In genomic region chr4:152038225-152038984, GRCm38 (mm10) we compare ENCODE assay signal across 8 mouse cellular contexts. TPM values are rescaled to one million over a fixed set of nuclear protein-coding genes. Genes with fewer than 3 reads are reported as not detected.
DNase-seq lines count a peak whose midpoint lies in the region; ATAC-seq and TF ChIP-seq lines count a peak whose summit lies in the region.

Gene Tas1r1 (minus strand): TSS chr4:152038568.

- ATAC-seq in kidney, embryonic 16.5 days (ENCODE audit: low FRiP score, low TSS enrichment) = no peak
- ATAC-seq in heart, postnatal 0 days (ENCODE audit: insufficient read depth, low read depth) = no peak

- no peak within 1 kb of the TSS for H3K27ac ChIP-seq in kidney, embryonic 16.5 days (ENCODE audit: low read length)
- peak within 1 kb of the TSS; percentile 51; the same call in 1 of the 2 replicates for H3K27ac ChIP-seq in heart, postnatal 0 days (ENCODE audit: low read depth)

- no peak for TF ChIP-seq EP300 in heart, postnatal 0 days (IDR thresholded peaks at IDR 0.05; ENCODE audit: low read depth)

- H3K27me3 ChIP-seq in kidney, embryonic 16.5 days (ENCODE audit: insufficient read depth, low read length) = no peaks in the 10 kb centered on the region
- H3K27me3 ChIP-seq in heart, postnatal 0 days (ENCODE audit: control insufficient read depth, insufficient read depth, low read length) = no peaks in the 10 kb centered on the region

- no peak for DNase-seq in kidney, postnatal 14 days
- DNase-seq in MN1 (ENCODE audit: low spot score) = peak; percentile 64
- DNase-seq in heart, postnatal 0 days (ENCODE audit: low spot score) = no peak
- peak; percentile 9 for DNase-seq in mesoderm, embryonic 11.5 days (ENCODE audit: low read depth, low spot score)
- DNase-seq in spleen, postnatal 10 days (ENCODE audit: low spot score in 2 of 2) = no peak
- no peak for DNase-seq in thymus, postnatal 36 days
- DNase-seq in spleen, adult 18-20 months = no peak

- 45% methylated on average over 10 of the region's 10 CpGs for WGBS in kidney, embryonic 16.5 days
- 41% methylated on average over 10 of the region's 10 CpGs for WGBS in heart, postnatal 0 days

- H3K4me2 ChIP-seq in kidney, embryonic 16.5 days (replicated peaks; ENCODE audit: low read depth, low read length) = peak within 1 kb of the TSS; percentile 73
- peak within 1 kb of the TSS; percentile 100 for H3K4me2 ChIP-seq in heart, postnatal 0 days (ENCODE audit: low read depth, low read length)

- peaks cover 21% of the 10 kb centered on the region for H3K36me3 ChIP-seq in kidney, embryonic 16.5 days (ENCODE audit: insufficient read depth, low read length)
- H3K36me3 ChIP-seq in heart, postnatal 0 days (replicated peaks; ENCODE audit: control insufficient read depth, insufficient read depth, low read length) = peaks cover 23% of the 10 kb centered on the region

- H3K4me3 ChIP-seq in kidney, embryonic 16.5 days (ENCODE audit: low read length) = peak within 1 kb of the TSS; percentile 100
- peak within 1 kb of the TSS; percentile 98 for H3K4me3 ChIP-seq in heart, postnatal 0 days (ENCODE audit: low read depth, low read length)

- H3K9ac ChIP-seq in kidney, embryonic 16.5 days (replicated peaks; ENCODE audit: low read length) = peak within 1 kb of the TSS; percentile 92
- peak within 1 kb of the TSS; percentile 95 for H3K9ac ChIP-seq in heart, postnatal 0 days (replicated peaks; ENCODE audit: low read depth, low read length)

- H3K9me3 ChIP-seq in kidney, embryonic 16.5 days (ENCODE audit: low read length) = no peaks in the 10 kb centered on the region
- no peaks in the 10 kb centered on the region for H3K9me3 ChIP-seq in heart, postnatal 0 days (replicated peaks; ENCODE audit: control insufficient read depth, low read length)

- TF ChIP-seq CTCF in heart, postnatal 0 days (IDR thresholded peaks at IDR 0.05; ENCODE audit: low read depth) = no peak

- peaks cover 23% of the 10 kb centered on the region for H3K4me1 ChIP-seq in kidney, embryonic 16.5 days (ENCODE audit: insufficient read depth, low read length)
- H3K4me1 ChIP-seq in heart, postnatal 0 days (ENCODE audit: control insufficient read depth, insufficient read depth) = peaks cover 8% of the 10 kb centered on the region; the same call in 1 of the 2 replicates

RNA-seq across cellular contexts. Expression of gene Tas1r1, which starts in this region (rescaled TPM):
- 0.50 and 0.63 TPM in 2 replicates for polyA plus RNA-seq in kidney, embryonic 16.5 days (2015; fragmentation: Nextera tagmentation; extraction: Ambion mirVana)
- total RNA-seq in heart, postnatal 0 days (2014; rRNA removed; ENCODE audit: low replicate concordance) = not detected in 2 replicates
- 0.07 and 0.08 TPM in 2 replicates for polyA plus RNA-seq in heart, postnatal 0 days (2015; fragmentation: Nextera tagmentation; extraction: Ambion mirVana)

Comparison
In these comparisons a context has a peak if more than half of its experiments do, and no peak if none do; other contexts are left out.
1. DNase-seq: peak in MN1 (single experiment) and mesoderm, embryonic 11.5 days (single experiment); none in kidney, postnatal 14 days (single experiment), heart, postnatal 0 days (single experiment), spleen, postnatal 10 days (0 of 2), thymus, postnatal 36 days (0 of 2) and spleen, adult 18-20 months (0 of 2).